Mouse (Mus musculus) megakaryocyte-erythroid progenitor cell, adult 5-6 weeks (primary cell): ENCODE results near the gene Dact2. TPM values are rescaled to one million over a fixed set of nuclear protein-coding genes. Genes with fewer than 3 reads are reported as not detected.

Source experiments
- total RNA-seq, 2 experiments: library from RNA; stranded (forward) in 1 of 2; stranded (reverse) in 1 of 2; fragments of 200-1000, 215-1000 nt in 1 of 2; fragments of >200 nt in 1 of 2; fragmentation: Nextera tagmentation in 1 of 2; gene quantifications; 2 replicates each; pipeline ENCODE4 v1.2.3; 2014 to 2017

The Dact2 gene
- total RNA-seq, 2 experiments from 2014 or later = not detected

Other genes starting within 250 kb of the Dact2 start
- gene Gm7356, start 200.6 kb downstream of the Dact2 start, total RNA-seq (2014; fragmentation: Nextera tagmentation) = not detected in 2 replicates
- gene Gm7356, start 200.6 kb downstream of the Dact2 start, total RNA-seq (2017) = not detected in 2 replicates
- not detected in 2 replicates for gene Gm7358, start 144.8 kb downstream of the Dact2 start, total RNA-seq (2014; fragmentation: Nextera tagmentation)
- gene Gm7358, start 144.8 kb downstream of the Dact2 start, total RNA-seq (2017) = not detected in 2 replicates
- gene Smoc2, start 75.2 kb upstream of the Dact2 start, total RNA-seq (2014; fragmentation: Nextera tagmentation) = not detected in 2 replicates
- not detected in 2 replicates for gene Smoc2, start 75.2 kb upstream of the Dact2 start, total RNA-seq (2017)